Mouse (Mus musculus) olfactory bulb, adult 2 months (tissue): ENCODE results near the gene Gpr75.

ENCODE experiments used
- CTCF ChIP-seq: fragments of 200-500 bp; IDR thresholded peaks from 2 replicates; pipeline ENCODE4 v1.5.1; 2012; ENCODE audit warnings: low read depth, mild to moderate bottlenecking, low read length, moderate library complexity; ENCODE audit not compliant: insufficient read depth
- POLR2A ChIP-seq: fragments of 200-500 bp; IDR thresholded peaks from 2 replicates; pipeline ENCODE4 v1.6.1; 2012; ENCODE audit warnings: mild to moderate bottlenecking, low read depth, low read length, moderate library complexity; ENCODE audit not compliant: insufficient read depth

- TF ChIP-seq CTCF (no peak), POLR2A (no peak)
Measured at GRCm38 (mm10) chr11:30872425-30872824, 12.7 kb upstream of the Gpr75 start.
